Comparison of ENCODE assay signal across 11 mouse cellular contexts in genomic region chr17:56587773-56588172, GRCm38 (mm10). TPM values are rescaled to one million over a fixed set of nuclear protein-coding genes. Genes with fewer than 3 reads are reported as not detected.
DNase-seq lines count a peak whose midpoint lies in the region; ATAC-seq and TF ChIP-seq lines count a peak whose summit lies in the region.
"Had no signal": no experiment of that assay in that cellular context is flagged by ENCODE, and none has a peak within 500 bp of the region (broad histone marks: within the 10 kb centered on the region; RNA-seq: fewer than 3 reads in every experiment).

No protein-coding gene starts in this region.

- no peak for ATAC-seq in heart, postnatal 0 days (ENCODE audit: insufficient read depth, low read depth)
- no peak for ATAC-seq in midbrain, embryonic 12.5 days (ENCODE audit: low FRiP score, low read depth)
- no peak for ATAC-seq in midbrain, embryonic 15.5 days (replicated peaks)
- no peak for ATAC-seq in hindbrain, embryonic 15.5 days (ENCODE audit: low FRiP score, low read depth)
- ATAC-seq in liver, postnatal 0 days: no peak

- H3K4me3 ChIP-seq in heart, postnatal 0 days (ENCODE audit: low read depth, low read length): no peak overlapping the region
- H3K4me3 ChIP-seq in midbrain, embryonic 12.5 days: no peak overlapping the region
- H3K4me3 ChIP-seq in midbrain, embryonic 15.5 days: no peak overlapping the region
- no peak overlapping the region for H3K4me3 ChIP-seq in hindbrain, embryonic 15.5 days
- no peak overlapping the region for H3K4me3 ChIP-seq in liver, postnatal 0 days (ENCODE audit: low read depth, low read length)

- no peak for TF ChIP-seq EP300 in heart, postnatal 0 days (IDR thresholded peaks at IDR 0.05; ENCODE audit: low read depth)
- TF ChIP-seq EP300 in liver, postnatal 0 days (IDR thresholded peaks at IDR 0.05; ENCODE audit: low read depth): no peak

- H3K36me3 ChIP-seq in heart, postnatal 0 days (replicated peaks; ENCODE audit: control insufficient read depth, insufficient read depth, low read length): peaks cover 65% of the 10 kb centered on the region
- peaks cover 65% of the 10 kb centered on the region for H3K36me3 ChIP-seq in midbrain, embryonic 12.5 days
- H3K36me3 ChIP-seq in midbrain, embryonic 15.5 days (replicated peaks): peaks cover 25% of the 10 kb centered on the region
- H3K36me3 ChIP-seq in hindbrain, embryonic 15.5 days: peaks cover 49% of the 10 kb centered on the region
- peaks cover 56% of the 10 kb centered on the region for H3K36me3 ChIP-seq in liver, postnatal 0 days (replicated peaks; ENCODE audit: insufficient read depth, low read length)

- H3K27me3 ChIP-seq in heart, postnatal 0 days (ENCODE audit: control insufficient read depth, insufficient read depth, low read length): no peaks in the 10 kb centered on the region
- no peaks in the 10 kb centered on the region for H3K27me3 ChIP-seq in midbrain, embryonic 12.5 days
- H3K27me3 ChIP-seq in midbrain, embryonic 15.5 days (replicated peaks): no peaks in the 10 kb centered on the region
- H3K27me3 ChIP-seq in hindbrain, embryonic 15.5 days: no peaks in the 10 kb centered on the region
- H3K27me3 ChIP-seq in liver, postnatal 0 days (ENCODE audit: insufficient read depth, low read length): no peaks in the 10 kb centered on the region

- H3K9me3 ChIP-seq in heart, postnatal 0 days (replicated peaks; ENCODE audit: control insufficient read depth, low read length): no peaks in the 10 kb centered on the region
- H3K9me3 ChIP-seq in midbrain, embryonic 12.5 days: no peaks in the 10 kb centered on the region
- H3K9me3 ChIP-seq in midbrain, embryonic 15.5 days: no peaks in the 10 kb centered on the region
- no peaks in the 10 kb centered on the region for H3K9me3 ChIP-seq in hindbrain, embryonic 15.5 days
- H3K9me3 ChIP-seq in liver, postnatal 0 days (ENCODE audit: low read length): no peaks in the 10 kb centered on the region

- H3K9ac ChIP-seq in heart, postnatal 0 days (replicated peaks; ENCODE audit: low read depth, low read length): 0 out of 2 replicates have a peak overlapping the region, but pooled peaks have one; percentile 7
- 0 out of 2 replicates have a peak overlapping the region, but pooled peaks have one; percentile 11 for H3K9ac ChIP-seq in midbrain, embryonic 12.5 days (replicated peaks)
- H3K9ac ChIP-seq in midbrain, embryonic 15.5 days: no peak overlapping the region
- H3K9ac ChIP-seq in hindbrain, embryonic 15.5 days: no peak overlapping the region
- H3K9ac ChIP-seq in liver, postnatal 0 days (replicated peaks): peak overlapping the region; percentile 35

- no peak for DNase-seq in heart, postnatal 0 days (ENCODE audit: low spot score)
- DNase-seq in heart, postnatal 10 days: no peak
- DNase-seq in liver, postnatal 0 days: no peak
- DNase-seq in embryo, embryonic 11 days: no peak
- DNase-seq: cerebellum, adult 8-10 months; kidney, postnatal 4 days; lung, adult 2 months; thymus, adult 18-20 months had no signal

- peaks cover 18% of the 10 kb centered on the region for H3K4me1 ChIP-seq in heart, postnatal 0 days (ENCODE audit: control insufficient read depth, insufficient read depth)
- peaks cover 36% of the 10 kb centered on the region for H3K4me1 ChIP-seq in midbrain, embryonic 12.5 days
- H3K4me1 ChIP-seq in midbrain, embryonic 15.5 days: peaks cover 52% of the 10 kb centered on the region
- peaks cover 58% of the 10 kb centered on the region for H3K4me1 ChIP-seq in hindbrain, embryonic 15.5 days (replicated peaks)
- H3K4me1 ChIP-seq in liver, postnatal 0 days (ENCODE audit: insufficient read depth): peaks cover 23% of the 10 kb centered on the region

- H3K4me2 ChIP-seq in heart, postnatal 0 days (ENCODE audit: low read depth, low read length): no peak overlapping the region
- peak overlapping the region; percentile 22 for H3K4me2 ChIP-seq in midbrain, embryonic 12.5 days (replicated peaks)
- no peak overlapping the region for H3K4me2 ChIP-seq in midbrain, embryonic 15.5 days
- H3K4me2 ChIP-seq in hindbrain, embryonic 15.5 days: peak overlapping the region; percentile 31; the same call in 1 of the 2 replicates
- H3K4me2 ChIP-seq in liver, postnatal 0 days (ENCODE audit: low read depth, low read length): no peak overlapping the region

- WGBS in heart, postnatal 0 days: 65% methylated on average over 1 of the region's 1 CpGs
- WGBS in midbrain, embryonic 12.5 days: 92% methylated on average over 1 of the region's 1 CpGs
- WGBS in midbrain, embryonic 15.5 days: 91% methylated on average over 1 of the region's 1 CpGs
- WGBS in hindbrain, embryonic 15.5 days: 68% methylated on average over 1 of the region's 1 CpGs
- WGBS in liver, postnatal 0 days (ENCODE audit: insufficient replicate concordance): 93% methylated on average over 1 of the region's 1 CpGs

- intact Hi-C loops in heart, postnatal 10 days (cut with DNase I): no loop called here

- H3K27ac ChIP-seq in heart, postnatal 0 days (ENCODE audit: low read depth): no peak overlapping the region
- H3K27ac ChIP-seq in midbrain, embryonic 12.5 days (replicated peaks): no peak overlapping the region
- no peak overlapping the region for H3K27ac ChIP-seq in midbrain, embryonic 15.5 days
- H3K27ac ChIP-seq in hindbrain, embryonic 15.5 days (replicated peaks): no peak overlapping the region
- no peak overlapping the region for H3K27ac ChIP-seq in liver, postnatal 0 days (ENCODE audit: low read depth)

- TF ChIP-seq CTCF in heart, postnatal 0 days (IDR thresholded peaks at IDR 0.05; ENCODE audit: low read depth): no peak
- TF ChIP-seq CTCF in liver, postnatal 0 days (IDR thresholded peaks at IDR 0.05; ENCODE audit: low read depth): no peak

RNA-seq across cellular contexts. Expression of gene Safb, which starts 3.1 kb away (rescaled TPM):
- total RNA-seq in heart, postnatal 0 days (2014; rRNA removed; ENCODE audit: low replicate concordance): 15.4 and 39.8 TPM in 2 replicates
- 52.9 and 55.5 TPM in 2 replicates for polyA plus RNA-seq in heart, postnatal 0 days (2015; fragmentation: Nextera tagmentation; extraction: Ambion mirVana)
- total RNA-seq in heart, postnatal 10 days (2021): 10 to 100 TPM; 96.8 to 97.6 TPM
- polyA plus RNA-seq in midbrain, embryonic 12.5 days (2016; fragmentation: Nextera tagmentation; extraction: Ambion mirVana): 168 and 177 TPM in 2 replicates
- 120 and 129 TPM in 2 replicates for polyA plus RNA-seq in midbrain, embryonic 15.5 days (2015; fragmentation: Nextera tagmentation; extraction: Ambion mirVana)
- polyA plus RNA-seq in hindbrain, embryonic 15.5 days (2015; fragmentation: Nextera tagmentation; extraction: Ambion mirVana): 105 and 116 TPM in 2 replicates
- 27.0 and 28.4 TPM in 2 replicates for polyA plus RNA-seq in liver, postnatal 0 days (2015; fragmentation: Nextera tagmentation; extraction: Ambion mirVana)

RNA-seq across cellular contexts. Expression of gene Safb2, which starts 3.4 kb away (rescaled TPM):
- total RNA-seq in heart, postnatal 0 days (2014; rRNA removed; ENCODE audit: low replicate concordance): 16.4 and 63.4 TPM in 2 replicates
- polyA plus RNA-seq in heart, postnatal 0 days (2015; fragmentation: Nextera tagmentation; extraction: Ambion mirVana): 22.9 and 24.9 TPM in 2 replicates
- total RNA-seq in heart, postnatal 10 days (2021): 10 to 100 TPM; 55.7 to 56.8 TPM
- polyA plus RNA-seq in midbrain, embryonic 12.5 days (2016; fragmentation: Nextera tagmentation; extraction: Ambion mirVana): 94.7 and 107 TPM in 2 replicates
- 78.4 and 86.1 TPM in 2 replicates for polyA plus RNA-seq in midbrain, embryonic 15.5 days (2015; fragmentation: Nextera tagmentation; extraction: Ambion mirVana)
- polyA plus RNA-seq in hindbrain, embryonic 15.5 days (2015; fragmentation: Nextera tagmentation; extraction: Ambion mirVana): 71.4 and 81.2 TPM in 2 replicates
- 19.7 and 23.1 TPM in 2 replicates for polyA plus RNA-seq in liver, postnatal 0 days (2015; fragmentation: Nextera tagmentation; extraction: Ambion mirVana)

RNA-seq across cellular contexts. Expression of gene 2410015M20Rik, which starts 21.8 kb away (rescaled TPM):
- 199 and 207 TPM in 2 replicates for total RNA-seq in heart, postnatal 0 days (2014; rRNA removed; ENCODE audit: low replicate concordance)
- polyA plus RNA-seq in heart, postnatal 0 days (2015; fragmentation: Nextera tagmentation; extraction: Ambion mirVana): 527 and 554 TPM in 2 replicates
- 100 to 1,000 TPM; 338 to 370 TPM for total RNA-seq in heart, postnatal 10 days (2021)
- polyA plus RNA-seq in midbrain, embryonic 12.5 days (2016; fragmentation: Nextera tagmentation; extraction: Ambion mirVana): 174 and 178 TPM in 2 replicates
- 169 and 175 TPM in 2 replicates for polyA plus RNA-seq in midbrain, embryonic 15.5 days (2015; fragmentation: Nextera tagmentation; extraction: Ambion mirVana)
- 180 and 193 TPM in 2 replicates for polyA plus RNA-seq in hindbrain, embryonic 15.5 days (2015; fragmentation: Nextera tagmentation; extraction: Ambion mirVana)
- polyA plus RNA-seq in liver, postnatal 0 days (2015; fragmentation: Nextera tagmentation; extraction: Ambion mirVana): 259 and 260 TPM in 2 replicates

RNA-seq across cellular contexts. Expression of gene Rpl36, which starts 25.4 kb away (rescaled TPM):
- total RNA-seq in heart, postnatal 0 days (2014; rRNA removed; ENCODE audit: low replicate concordance): 1,192 and 2,008 TPM in 2 replicates
- 1,600 and 1,704 TPM in 2 replicates for polyA plus RNA-seq in heart, postnatal 0 days (2015; fragmentation: Nextera tagmentation; extraction: Ambion mirVana)
- 100 to 1,000 TPM; 862 to 893 TPM for total RNA-seq in heart, postnatal 10 days (2021)
- 1,173 and 1,210 TPM in 2 replicates for polyA plus RNA-seq in midbrain, embryonic 12.5 days (2016; fragmentation: Nextera tagmentation; extraction: Ambion mirVana)
- 917 and 926 TPM in 2 replicates for polyA plus RNA-seq in midbrain, embryonic 15.5 days (2015; fragmentation: Nextera tagmentation; extraction: Ambion mirVana)
- polyA plus RNA-seq in hindbrain, embryonic 15.5 days (2015; fragmentation: Nextera tagmentation; extraction: Ambion mirVana): 939 and 1,057 TPM in 2 replicates
- polyA plus RNA-seq in liver, postnatal 0 days (2015; fragmentation: Nextera tagmentation; extraction: Ambion mirVana): 1,436 and 1,479 TPM in 2 replicates

RNA-seq across cellular contexts. Expression of gene Gm20219, which starts 33.6 kb away (rescaled TPM):
- not detected in 2 replicates for total RNA-seq in heart, postnatal 0 days (2014; rRNA removed; ENCODE audit: low replicate concordance)
- polyA plus RNA-seq in heart, postnatal 0 days (2015; fragmentation: Nextera tagmentation; extraction: Ambion mirVana): 0.08 and 0.30 TPM in 2 replicates
- total RNA-seq in heart, postnatal 10 days (2021): under 1 TPM in 1 of 2 experiments, not detected in 1; 0.60 TPM
- 1.6 and 1.9 TPM in 2 replicates for polyA plus RNA-seq in midbrain, embryonic 12.5 days (2016; fragmentation: Nextera tagmentation; extraction: Ambion mirVana)
- 1.4 and 2.0 TPM in 2 replicates for polyA plus RNA-seq in midbrain, embryonic 15.5 days (2015; fragmentation: Nextera tagmentation; extraction: Ambion mirVana)
- 0.46 and 1.3 TPM in 2 replicates for polyA plus RNA-seq in hindbrain, embryonic 15.5 days (2015; fragmentation: Nextera tagmentation; extraction: Ambion mirVana)
- polyA plus RNA-seq in liver, postnatal 0 days (2015; fragmentation: Nextera tagmentation; extraction: Ambion mirVana): 0.08 TPM in 2 replicates

Comparison
In these comparisons a context has a peak if more than half of its experiments do, and no peak if none do; other contexts are left out.
1. H3K4me2 ChIP-seq: peak in midbrain, embryonic 12.5 days (single experiment) and hindbrain, embryonic 15.5 days (single experiment); none in heart, postnatal 0 days (single experiment), midbrain, embryonic 15.5 days (single experiment) and liver, postnatal 0 days (single experiment).
2. H3K9ac ChIP-seq: peak in heart, postnatal 0 days (single experiment), midbrain, embryonic 12.5 days (single experiment) and liver, postnatal 0 days (single experiment); none in midbrain, embryonic 15.5 days (single experiment) and hindbrain, embryonic 15.5 days (single experiment).